Mouse (Mus musculus): Measurements from ENCODE around the gene Ap1b1.

The Ap1b1 gene

DNA sequence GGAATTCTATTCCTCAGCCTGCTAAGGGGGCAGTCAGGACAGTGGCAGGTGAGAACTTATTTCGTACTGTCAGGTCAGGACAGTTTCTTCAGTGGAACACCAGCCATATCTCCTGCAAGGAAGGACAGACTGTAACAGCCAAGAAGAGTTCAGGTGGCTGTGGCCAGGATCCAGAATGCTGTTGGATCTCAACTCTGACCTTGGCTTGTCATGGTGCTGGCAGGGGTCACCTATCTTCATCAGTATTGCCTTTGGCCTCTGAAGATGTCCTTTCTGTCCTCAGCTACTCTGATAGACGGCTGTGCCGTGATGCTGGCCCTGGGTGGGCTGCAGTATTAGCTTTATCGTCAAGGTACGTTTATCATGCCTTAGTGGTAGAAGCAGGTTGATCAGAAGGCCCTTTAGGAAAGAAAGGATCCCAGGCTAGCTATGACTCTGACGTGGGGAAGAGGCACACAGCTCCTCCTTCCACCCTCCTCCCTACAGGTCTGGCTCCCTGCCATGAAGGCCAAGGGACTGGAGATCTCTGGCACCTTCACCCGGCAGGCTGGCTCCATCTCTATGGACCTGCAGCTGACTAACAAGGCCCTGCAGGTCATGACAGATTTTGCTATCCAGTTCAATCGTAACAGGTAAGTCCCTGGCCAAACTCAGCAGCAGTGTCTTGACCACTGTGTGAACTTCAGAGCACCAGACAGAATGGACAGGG is 50.7 kb downstream of the Ap1b1 start:
- no peak for DNase-seq

DNA sequence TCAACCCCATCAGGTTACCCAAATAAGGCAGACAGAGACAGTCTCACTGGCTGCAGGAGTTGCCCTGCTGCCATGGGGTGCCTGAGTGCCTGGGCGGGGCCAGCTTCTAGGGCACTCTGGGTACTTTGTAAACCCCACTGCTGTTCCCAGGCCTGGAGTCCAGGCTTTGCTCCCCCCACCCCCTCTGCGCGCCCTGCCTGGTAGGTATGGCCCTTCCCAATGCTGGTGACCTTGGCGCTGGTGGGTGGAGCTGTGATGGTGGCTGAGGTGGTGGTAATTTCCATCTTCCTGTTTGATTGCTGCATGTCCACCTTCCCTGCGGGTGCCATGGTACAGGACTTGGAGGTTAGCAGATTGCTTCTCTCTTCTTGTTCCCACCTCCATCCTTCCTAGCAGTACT is 54.0 kb downstream of the Ap1b1 start:
- no peak for DNase-seq

DNA sequence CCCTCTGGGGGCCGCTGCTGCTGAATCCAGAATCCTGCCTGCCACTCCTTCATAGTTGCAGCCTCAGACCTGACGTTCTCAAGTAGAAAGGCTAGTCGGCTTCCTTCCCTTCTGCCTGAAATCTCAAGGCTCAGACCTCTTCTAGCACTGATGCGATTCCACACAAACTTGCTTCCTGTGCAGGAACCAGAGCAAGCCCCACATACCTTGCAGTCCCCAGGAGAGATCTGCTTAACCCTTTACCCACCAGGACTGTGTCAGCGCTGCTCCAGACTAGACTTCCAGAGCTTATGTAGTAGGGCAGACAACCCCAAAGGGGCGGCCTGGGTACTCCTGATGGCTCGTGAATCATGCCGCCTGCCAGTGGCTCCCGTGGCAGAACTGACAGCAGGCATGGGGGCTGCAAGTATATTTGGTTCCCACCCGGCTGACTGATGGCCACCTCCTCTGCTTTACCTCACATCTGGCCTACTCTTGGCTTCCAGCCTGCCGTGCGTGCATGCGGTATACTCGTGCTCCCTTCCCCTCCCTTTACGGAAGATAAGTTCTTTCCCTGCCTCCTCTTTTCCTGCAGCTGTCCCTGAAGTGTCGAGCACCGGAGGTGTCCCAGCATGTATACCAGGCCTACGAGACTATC is 54.6 kb downstream of the Ap1b1 start:
- DNase-seq, result no peak

DNA sequence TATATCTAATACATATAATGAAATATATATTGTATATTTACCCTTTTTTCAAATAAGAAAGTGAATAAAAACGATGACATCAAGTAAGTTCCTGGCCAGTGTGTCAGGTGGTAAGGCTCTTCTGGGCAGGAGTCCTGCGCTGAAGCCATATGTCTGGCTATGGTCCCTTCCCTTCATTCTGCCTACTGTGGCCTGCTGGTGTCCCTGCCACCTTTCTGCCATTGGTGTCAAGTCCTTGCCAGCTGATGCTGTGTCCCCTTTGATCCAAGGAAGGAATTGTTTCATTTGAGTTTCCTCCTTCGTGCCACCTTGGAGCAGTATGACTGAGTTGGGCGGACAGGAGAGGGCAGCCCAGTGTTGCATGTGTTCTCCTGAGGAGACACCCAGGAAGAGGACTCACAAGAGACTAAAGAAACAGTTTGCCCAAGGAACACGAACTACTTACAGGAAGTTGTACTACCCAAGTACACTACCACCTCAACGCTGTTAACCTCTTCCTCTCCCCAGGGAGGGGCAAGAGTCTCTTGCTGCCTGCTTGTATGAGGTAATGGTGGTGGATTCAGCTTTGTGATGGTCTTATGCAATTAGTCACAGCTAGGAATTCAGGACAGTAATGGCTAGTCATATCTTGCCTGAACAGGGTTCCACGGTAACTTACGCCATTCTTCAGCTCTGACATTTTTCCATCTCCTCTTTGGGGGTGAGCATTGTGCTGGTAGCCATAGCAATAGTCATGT is 56.2 kb downstream of the Ap1b1 start:
- no peak for DNase-seq

DNA sequence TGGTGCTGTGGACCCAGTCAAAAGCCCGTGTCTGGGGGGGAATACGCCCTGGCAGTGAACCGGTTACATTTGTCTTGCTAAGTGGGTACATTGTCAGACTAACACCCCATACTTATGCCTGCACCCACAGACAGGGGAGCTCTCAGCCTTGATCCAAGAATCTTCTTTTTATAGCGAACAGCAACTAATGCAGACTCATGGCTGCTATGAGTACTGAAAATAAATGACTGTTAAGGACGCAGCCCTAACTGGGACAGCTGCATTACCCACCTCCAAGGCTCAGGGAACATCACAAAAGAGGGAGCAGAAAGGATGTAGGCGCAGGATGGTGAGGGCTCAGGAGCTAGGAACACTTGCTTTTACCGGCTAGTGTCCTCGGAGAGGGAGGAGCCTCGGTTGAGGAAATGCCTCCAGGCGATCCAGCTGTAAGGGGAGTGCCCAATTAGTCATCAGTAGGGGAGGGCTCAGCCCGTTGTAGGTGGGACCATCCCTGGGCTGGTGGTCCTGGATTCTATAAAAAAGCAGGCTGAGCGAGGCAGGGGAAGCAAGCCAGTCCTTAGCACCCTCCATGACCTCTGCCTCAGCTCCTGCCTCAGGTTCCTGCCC is 59.8 kb downstream of the Ap1b1 start:
- DNase-seq, result no peak

DNA sequence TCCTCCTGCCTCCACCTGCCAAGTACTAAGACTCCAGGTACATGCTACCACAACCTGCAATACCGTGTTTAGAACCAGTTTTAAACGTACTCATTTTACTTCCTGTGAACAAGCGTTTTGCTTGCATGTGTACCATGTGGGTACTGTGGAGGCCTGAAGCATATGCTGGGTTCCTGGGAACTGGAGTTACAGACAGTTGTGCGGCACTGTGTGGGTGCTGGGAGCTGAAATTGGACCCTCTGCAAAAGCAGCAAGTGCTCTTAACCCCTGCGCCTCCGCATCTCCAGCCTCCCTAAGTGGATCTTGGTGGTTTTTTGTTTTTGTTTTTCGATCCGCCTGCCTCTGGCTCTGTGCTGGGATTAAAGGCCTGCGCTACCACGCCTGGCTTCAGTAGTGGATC is 65.0 kb downstream of the Ap1b1 start:
- DNase-seq, result no peak

DNA sequence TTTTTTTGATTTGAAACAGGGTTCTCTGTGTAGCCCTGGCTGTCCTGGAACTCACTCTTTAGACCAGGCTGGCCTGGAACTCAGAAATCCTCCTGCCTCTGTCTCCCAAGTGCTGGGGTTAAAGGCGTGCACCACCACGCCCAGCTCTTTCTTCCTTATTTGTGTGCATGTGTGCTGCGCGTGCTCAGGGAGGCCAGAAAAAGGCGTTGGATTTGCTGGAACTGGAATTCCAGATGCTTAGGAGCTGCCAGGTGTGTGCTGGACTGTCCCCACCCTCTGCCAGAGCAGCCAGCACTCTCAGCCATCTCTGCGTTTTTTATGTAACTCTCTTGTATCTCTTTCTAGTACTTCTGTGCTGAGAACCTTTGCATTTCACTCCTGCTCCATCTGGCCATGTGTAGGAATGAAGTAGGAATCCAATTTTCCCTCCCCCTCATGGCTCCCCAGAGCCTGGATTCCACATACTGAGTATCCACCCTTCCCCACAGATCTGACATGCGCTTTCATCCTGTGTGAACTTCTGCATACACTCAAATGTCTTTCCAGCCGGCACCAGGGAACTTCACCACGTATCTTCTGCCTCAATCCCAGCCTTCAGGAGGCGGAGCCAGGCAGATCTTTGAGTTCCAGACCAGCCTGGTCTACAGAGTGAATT is 65.7 kb downstream of the Ap1b1 start:
- no peak for DNase-seq

DNA sequence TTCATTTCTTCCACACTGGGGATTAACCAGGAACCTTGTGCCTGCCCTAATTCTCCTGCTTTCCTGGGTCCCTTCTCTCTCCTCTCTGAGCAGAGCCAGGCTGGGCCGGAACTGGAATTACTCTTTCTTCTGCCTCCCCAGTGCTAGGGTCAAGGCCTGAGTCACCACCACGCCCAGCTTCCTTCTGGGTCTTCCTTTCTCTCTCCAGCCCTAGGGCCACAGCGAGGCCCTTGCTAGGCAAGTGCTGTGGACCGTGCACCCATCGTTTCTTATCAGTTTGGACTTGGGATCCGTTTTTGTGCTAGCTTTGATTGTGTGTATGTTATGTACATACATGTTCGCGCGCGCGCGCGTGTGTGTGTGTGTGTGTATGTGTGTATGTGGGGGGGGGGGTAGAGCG is 67.5 kb downstream of the Ap1b1 start:
- no peak for DNase-seq

DNA sequence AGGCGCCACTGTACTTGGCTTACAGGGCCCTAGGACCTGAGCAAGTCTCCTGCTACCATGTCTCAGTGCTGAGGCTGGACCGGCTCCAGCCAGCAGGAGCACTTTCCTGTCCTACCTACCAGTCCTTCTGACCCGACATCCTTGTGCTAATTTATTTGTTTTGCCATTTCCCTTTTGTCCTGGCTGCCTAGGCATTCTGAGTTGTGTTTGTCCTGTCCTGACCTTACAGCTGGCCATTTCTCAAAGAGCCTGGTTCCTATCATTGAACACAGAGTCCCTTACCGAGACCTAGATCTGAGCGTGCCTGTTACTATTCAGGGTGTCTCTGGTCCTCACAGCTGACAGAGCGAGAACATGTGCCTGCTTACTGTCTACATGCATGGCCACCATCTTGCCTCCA is 68.2 kb downstream of the Ap1b1 start:
- no peak for DNase-seq

DNA sequence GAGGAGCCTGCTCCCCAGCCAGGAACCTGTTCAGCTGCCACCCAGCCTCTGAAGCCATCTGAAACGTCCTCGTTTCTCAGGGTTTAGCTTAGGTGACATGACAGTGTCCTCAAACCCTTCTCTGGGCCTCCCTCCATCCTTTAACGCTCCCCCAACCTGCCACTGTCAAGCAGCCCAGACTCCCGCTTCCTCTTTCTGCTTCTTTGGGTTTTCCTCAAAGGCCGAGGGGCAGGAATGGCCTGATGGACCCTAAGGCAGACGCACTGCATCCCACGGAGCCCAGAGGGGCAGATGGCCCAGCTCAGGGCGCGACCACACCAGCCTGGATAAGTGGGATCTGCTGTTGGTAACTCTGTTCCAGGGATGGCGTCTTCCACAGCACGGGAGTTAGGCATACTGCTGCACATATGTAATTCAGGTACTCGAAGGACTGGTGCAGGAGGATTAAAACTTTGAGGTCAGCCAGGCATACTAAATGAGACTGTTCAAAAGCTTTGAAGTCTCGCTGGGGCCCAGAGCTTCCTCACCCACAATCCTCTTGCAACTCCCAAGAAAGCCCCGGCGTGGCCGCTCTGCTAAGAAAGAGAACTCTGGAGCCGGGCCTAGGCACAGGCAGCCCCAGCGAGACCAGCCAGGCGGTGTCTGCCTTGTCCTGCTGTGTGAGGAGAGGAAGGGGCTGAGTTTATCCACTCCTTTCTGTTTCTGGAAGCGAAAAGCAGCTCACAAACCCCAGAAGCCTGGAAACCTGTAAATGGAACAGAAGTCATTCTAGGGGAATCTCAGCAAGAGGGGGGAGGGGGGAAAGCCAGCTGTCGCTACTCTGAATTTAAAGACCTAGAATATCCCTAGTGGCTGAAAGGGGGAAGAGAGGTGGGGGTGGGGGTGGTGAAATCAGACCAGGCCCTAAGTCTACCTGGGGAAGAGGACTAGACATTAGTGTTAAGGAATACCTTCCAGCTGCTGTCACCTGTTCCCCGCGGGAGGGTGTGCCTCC is 69.6 kb downstream of the Ap1b1 start:
- no peak for DNase-seq

DNA sequence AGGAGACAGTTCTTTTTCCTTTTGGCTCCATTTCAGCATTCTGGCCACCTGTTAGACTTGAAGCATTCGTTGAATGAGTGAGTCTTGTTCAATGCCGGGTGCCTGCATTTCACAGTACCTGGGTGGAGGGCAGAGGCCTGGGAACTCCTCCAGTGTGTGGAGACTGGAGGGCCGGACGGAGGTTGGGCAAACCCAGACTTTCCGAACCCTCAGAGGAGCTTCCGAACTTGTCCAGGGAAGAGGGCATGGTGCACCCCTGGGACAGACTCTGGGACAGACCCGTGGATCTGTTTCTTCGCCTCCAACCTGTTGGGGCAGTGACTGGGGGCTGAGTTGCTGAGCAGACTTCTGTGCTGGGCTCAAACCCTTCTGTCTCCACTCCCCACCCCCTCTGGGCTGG is 70.4 kb downstream of the Ap1b1 start:
- no peak for DNase-seq

DNA sequence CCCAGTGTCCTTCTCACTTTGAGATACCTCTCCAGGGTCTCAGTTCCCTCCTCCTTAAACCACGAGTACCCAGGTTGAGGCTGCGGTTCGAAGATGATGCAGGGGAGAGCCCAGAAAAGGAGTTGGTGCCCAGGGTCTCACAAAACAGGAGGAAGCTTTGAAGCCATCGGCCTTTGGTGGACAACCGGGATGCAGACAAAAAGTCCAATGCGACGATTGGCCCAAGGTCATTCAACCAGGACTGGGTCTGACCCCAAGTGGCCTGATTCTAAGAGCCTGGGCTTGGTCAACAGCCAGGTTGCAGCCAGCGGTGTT is 70.9 kb downstream of the Ap1b1 start:
- no peak for DNase-seq

DNA sequence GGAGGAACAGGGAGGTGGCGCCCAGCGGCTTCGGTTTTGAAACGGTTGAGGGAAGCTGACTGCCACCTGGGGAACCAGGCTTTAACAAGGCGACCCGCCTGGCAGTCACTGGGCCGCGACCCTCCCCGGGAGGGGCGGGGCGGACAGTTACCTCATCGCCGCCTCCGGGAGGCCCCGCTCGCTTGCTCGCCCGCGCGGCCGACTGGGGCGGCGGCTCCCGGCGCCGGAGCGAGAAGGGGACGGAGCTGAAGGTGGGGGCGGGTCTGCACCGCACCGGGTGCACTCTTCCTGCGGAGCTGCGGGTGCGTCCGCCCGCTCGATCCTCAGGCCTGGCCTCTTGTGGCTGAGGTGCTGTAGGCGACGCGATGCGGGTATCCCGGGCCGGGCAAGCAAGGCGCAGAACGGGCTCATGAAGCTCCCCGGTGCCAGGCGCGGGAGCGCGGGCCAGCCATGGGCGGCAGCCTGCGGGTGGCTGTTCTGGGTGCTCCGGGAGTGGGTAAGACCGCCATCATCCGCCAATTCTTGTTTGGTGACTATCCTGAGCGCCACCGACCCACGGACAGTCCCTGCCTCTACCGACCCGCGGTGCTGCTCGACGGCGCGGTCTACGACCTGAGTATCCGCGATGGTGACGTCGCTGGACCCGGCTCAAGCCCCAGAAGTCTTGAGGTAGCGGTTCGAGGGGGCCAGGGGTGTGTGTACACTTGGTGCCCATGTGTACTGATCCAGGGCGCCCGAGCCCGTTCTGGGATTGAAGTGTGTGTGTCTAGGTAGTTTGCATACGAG is 71.4 kb downstream of the Ap1b1 start, which contains the start of gene Rasl10a:
Rasl10a (plus strand) TSS at position 273 of the 786 bp plus-strand sequence.
- DNase-seq, result no peak

DNA sequence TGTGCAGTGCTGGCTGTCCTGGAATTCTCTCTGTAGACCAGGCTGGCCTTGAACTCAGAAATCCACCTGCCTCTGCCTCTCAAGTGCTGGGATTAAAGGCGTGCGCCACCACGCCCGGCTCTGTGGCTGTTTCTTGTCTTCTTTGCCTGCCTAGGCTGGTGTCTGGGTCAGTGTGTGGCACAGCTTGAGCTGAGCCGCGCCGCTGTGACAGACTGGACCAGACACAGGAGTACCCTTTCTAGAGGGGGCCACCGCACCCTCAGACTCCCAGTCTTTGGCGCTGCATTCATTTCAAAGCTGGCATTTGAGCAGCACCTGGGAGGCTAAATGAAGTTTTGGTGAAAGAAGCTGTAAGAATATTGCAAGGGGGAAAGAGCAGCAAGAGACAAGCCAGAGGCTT is 72.2 kb downstream of the Ap1b1 start:
- no peak for DNase-seq

DNA sequence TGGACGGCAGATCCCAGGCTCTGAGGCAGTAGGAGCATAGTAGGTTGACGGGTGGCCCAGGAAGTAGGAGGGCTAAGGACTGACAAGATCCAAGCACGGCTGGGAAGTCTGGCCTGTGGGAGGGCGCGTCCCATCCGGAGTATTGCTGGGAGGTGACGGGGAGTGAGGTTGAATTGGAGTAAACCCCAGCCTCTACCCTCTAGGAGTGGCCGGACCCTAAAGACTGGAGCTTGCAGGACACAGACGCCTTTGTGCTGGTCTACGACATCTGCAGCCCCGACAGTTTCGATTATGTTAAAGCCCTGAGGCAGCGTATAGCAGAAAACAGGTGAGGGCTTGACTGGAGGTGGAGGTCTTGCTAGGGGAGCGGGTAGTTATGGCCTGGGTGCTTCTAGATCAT is 72.6 kb downstream of the Ap1b1 start:
- no peak for DNase-seq

DNA sequence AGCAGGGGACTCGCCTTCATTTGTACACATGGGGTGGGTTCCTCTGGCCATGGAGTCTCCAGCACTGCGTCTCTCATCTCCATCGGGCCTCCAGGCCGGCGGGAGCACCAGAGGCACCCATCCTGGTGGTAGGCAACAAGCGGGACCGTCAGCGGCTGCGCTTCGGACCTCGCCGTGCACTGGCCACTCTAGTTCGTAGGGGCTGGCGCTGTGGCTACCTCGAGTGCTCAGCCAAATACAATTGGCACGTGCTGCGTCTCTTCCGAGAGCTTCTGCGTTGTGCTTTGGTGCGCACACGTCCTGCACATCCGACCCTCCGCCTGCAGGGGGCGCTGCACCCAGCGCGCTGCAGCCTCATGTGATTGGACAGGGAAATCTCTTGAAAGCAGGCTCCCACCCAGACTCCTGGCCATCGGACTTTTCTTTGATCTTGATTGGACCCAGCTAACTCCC is 73.1 kb downstream of the Ap1b1 start:
- peak; percentile 34 for DNase-seq

DNA sequence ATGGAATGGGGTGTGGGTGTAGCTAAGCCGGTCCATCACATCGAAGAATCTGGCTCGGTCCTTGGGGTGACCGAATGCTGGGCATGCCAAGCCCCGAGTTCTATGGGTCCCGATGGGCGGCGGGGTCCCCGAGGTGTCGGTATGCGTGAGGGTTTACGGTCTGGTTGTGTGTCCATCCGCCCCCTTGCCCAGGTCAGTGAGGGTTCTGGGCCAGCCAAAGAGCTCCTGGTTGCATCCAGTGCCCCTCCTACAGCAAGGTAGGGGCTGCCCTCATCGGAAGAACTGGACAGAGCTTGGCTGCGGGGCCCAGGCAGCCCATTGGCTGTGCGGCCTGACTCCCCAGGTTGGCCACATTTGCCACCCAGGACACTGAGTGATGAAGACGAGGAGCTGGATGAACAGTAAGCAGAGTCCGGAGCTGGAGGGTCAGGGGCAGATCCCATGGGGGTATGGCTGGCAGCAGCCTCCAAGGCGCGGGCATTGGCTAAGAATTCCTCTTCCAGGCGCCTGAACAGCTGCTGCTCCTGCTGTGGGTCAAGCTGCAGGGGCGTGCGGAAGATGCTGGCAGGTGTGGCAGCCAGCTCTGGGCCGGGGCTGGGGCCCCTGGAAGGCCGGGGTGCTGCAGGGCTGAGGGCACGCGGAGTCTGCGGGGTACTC is 74.3 kb downstream of the Ap1b1 start:
- DNase-seq, result no peak

DNA sequence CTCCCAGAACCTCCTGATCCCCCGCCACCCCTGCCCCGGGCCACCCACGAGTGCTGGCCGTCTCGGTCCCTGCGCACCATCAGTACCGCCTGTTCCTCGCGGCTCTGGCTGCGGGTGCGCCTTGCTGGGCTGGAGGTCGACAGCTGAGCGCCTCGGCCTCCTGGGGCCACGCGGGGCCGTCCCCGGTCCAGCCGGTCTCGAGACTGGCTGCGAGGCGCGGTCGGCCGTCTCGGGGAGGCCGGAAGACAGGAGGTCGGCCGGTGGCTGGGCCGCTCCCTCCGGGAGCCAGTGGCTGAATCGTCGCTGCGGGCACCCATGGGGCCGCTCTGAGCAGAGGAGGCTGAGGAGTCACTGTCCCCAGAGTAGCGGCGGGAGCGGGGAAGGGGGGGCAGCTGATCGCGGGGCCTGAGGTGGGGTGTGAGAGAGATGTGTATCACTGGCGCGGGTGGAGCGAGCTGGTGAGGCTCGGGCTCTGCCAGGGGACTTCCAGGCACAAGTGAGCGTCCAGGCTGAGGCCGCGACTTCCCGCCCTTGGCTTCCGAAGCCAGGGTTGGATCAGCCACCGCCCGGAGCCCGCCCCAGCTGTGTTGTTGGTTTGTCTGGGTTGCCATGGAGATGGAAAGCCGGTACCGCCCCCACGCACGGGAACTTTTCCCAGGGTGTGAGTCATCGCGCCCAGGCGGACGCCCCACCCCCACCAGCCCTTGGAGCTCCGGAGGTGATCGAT is 75.0 kb downstream of the Ap1b1 start:
- DNase-seq, result peak; percentile 85

DNA sequence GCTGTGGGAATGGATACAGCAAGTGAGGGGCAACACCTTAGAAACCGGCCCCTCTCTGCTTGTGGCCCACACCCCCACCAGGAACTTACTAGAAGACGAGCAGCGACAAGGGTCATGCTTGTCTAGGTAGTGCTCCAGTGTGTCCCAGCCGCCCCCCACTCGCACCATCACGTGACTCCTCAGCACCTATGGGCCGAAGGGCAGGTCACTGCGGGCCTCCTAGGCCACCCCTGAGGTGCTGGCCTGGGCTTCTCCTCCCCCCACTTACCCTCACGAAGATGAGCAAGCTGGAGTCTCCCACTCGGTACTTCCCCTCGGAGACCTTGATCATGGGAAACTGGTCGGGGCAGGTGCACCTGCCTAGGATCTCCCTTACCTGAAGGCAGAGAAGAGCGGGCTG is 75.7 kb downstream of the Ap1b1 start:
- no peak for DNase-seq
